Mouse (Mus musculus) neural tube, embryonic 13.5 days (tissue): ENCODE measurements at regions not wholly inside any gene's neighbourhood (a gene's known extent, or its start where the extent isn't known, plus 50 kb on each side); places are given as distances from the start of the nearest gene placed in this dataset.
A peak's percentile ranks its signal among the peaks of the same experiment; 100 is the strongest.

ENCODE experiments used
- ATAC-seq: fragments of 200-750 bp; cut with Nextera tagmentation; 2 replicates; pipeline ENCODE4 v1.8.0; 2017; ENCODE audit warnings: low read depth, mild to moderate bottlenecking, moderate TSS enrichment, moderate library complexity
- H3K27ac ChIP-seq: fragments of 300-500 bp; sonication (generic); replicated peaks from 2 replicates; pipeline ENCODE4 v1.5.1; 2015; ENCODE audit warnings: moderate library complexity, mild to moderate bottlenecking, inconsistent platforms
- H3K27me3 ChIP-seq: fragments of 300-500 bp; sonication (generic); 2 replicates; pipeline ENCODE4 v1.6.1; 2015; ENCODE audit warnings: mild to moderate bottlenecking, inconsistent platforms
- H3K36me3 ChIP-seq: fragments of 300-500 bp; sonication (generic); 2 replicates; pipeline ENCODE4 v1.6.1; 2015; ENCODE audit warnings: mild to moderate bottlenecking, inconsistent platforms
- H3K4me1 ChIP-seq: fragments of 300-500 bp; sonication (generic); replicated peaks from 2 replicates; pipeline ENCODE4 v1.6.1; 2015; ENCODE audit warnings: inconsistent platforms
- H3K4me2 ChIP-seq: fragments of 300-500 bp; sonication (generic); 2 replicates; pipeline ENCODE4 v1.6.1; 2015; ENCODE audit warnings: inconsistent platforms, mild to moderate bottlenecking, moderate library complexity
- H3K4me3 ChIP-seq: fragments of 300-500 bp; sonication (generic); 2 replicates; pipeline ENCODE4 v1.5.1; 2015; ENCODE audit warnings: mild to moderate bottlenecking, inconsistent platforms
- H3K9ac ChIP-seq: fragments of 300-500 bp; sonication (generic); 2 replicates; pipeline ENCODE4 v1.6.1; 2015; ENCODE audit warnings: moderate library complexity, mild to moderate bottlenecking, inconsistent platforms
- H3K9me3 ChIP-seq: fragments of 300-500 bp; sonication (generic); 2 replicates; pipeline ENCODE4 v1.6.1; 2016; ENCODE audit warnings: inconsistent platforms
- WGBS: fragments of 180-500 bp; shearing (Covaris S2); methylation state at CpG from one replicate; pipeline ENCODE4 v1.1.7; 2015; 5-methylcytosine and 5-hydroxymethylcytosine counted together

DNA sequence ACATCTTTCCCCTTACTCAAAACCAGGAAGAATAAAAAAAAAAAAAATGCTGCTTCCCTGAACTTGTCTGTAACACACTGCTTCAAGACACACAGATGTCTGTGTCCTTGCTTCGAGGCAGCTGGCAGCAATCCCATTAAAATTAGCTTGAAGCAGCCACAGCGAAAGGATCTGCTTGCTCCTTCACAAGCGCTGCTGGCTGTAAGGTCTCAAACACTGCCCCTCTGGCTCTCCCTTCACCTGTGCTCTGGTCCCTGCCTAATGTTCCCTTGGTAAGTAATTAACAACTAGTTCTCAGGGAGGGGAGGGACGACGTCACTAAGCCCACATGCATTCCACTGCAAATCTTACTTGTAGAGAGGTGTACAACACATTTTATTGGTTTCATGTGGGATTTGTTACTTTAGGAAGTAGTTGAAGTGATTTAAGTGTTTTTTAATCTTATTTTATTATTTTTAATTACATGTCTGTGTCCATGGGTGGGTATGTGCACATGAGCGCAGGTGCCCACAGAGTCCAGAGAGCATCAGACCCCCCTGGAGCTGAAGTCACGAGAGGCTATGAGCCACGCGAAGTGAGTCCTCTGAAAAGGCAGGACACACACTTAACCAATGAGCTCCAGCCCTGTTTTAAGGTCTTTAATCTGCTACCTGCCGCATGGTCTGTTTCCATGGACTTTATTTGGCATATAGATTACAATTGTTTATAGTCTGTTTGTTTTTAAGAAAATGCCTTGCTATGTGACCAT, 61.1 kb upstream of the Cers6 start:
- H3K4me3 ChIP-seq, result no peak overlapping the region
- H3K27me3 ChIP-seq, result no peaks in the 10 kb centered on the region
- no peak for ATAC-seq
- WGBS, result 71% methylated on average over 10 of the region's 10 CpGs
- no peaks in the 10 kb centered on the region for H3K9me3 ChIP-seq
- no peaks in the 10 kb centered on the region for H3K36me3 ChIP-seq
- peaks cover 11% of the 10 kb centered on the region for H3K4me1 ChIP-seq
- no peak overlapping the region for H3K9ac ChIP-seq
- H3K27ac ChIP-seq, result no peak overlapping the region
- H3K4me2 ChIP-seq, result no peak overlapping the region

DNA sequence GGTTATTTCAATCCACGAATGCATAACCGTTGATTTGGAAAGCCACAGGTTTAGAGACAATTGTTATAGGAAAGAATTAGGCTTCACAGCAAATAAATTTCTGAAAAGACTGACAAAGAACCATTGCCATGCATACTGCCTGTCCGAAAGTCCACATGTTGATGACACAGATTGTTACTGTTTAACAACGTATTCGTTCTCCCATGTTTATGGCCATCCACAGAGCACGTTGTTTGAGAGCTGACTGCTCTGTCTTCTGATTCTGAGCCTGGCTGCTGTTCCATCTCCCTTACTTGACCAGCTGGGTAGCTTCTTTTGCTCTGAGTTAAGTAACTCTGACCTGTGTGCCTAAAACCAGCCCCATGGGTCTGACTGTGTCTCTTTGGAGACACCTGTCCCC, 57.1 kb upstream of the Cers6 start:
- WGBS, result 75% methylated on average over 6 of the region's 6 CpGs
- no peak for ATAC-seq
- H3K4me3 ChIP-seq, result no peak overlapping the region

DNA sequence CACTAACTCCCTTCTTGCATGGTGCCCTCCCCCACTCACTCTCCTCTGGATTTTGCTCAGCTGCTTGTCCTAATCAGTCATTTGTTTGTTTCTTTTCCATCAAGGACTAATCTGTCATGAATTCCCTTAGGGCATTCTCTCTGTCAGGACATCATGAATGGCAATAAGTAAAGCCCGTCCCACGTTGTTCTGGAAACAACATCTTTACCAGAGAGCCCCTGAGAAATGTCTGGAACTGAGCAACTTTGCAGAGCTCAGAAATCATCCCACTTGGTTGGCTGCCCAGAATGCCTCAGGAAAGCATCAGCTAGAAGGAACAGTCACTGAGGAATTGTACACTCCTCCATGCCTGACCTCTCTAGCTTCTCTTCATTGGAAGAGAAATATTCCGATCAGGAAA, 55.4 kb upstream of the Cers6 start:
- Histone ChIP-seq H3K9ac (no peak overlapping the region), H3K36me3 (no peaks in the 10 kb centered on the region), H3K27me3 (no peaks in the 10 kb centered on the region), H3K27ac (peak overlapping the region; percentile 33; the same call in 1 of the 2 replicates), H3K4me1 (peaks cover 15% of the 10 kb centered on the region), H3K9me3 (no peaks in the 10 kb centered on the region), H3K4me3 (no peak overlapping the region), H3K4me2 (no peak overlapping the region)
- 28% methylated on average over 3 of the region's 3 CpGs for WGBS
- ATAC-seq, result no peak

More for the DNA sequence above, 57.1 kb upstream of the Cers6 start:
- no peak overlapping the region for H3K4me2 ChIP-seq
- H3K4me1 ChIP-seq, result peaks cover 22% of the 10 kb centered on the region
- no peak overlapping the region for H3K9ac ChIP-seq
- no peaks in the 10 kb centered on the region for H3K36me3 ChIP-seq
- no peaks in the 10 kb centered on the region for H3K9me3 ChIP-seq
- H3K27ac ChIP-seq, result no peak overlapping the region
- H3K27me3 ChIP-seq, result no peaks in the 10 kb centered on the region

DNA sequence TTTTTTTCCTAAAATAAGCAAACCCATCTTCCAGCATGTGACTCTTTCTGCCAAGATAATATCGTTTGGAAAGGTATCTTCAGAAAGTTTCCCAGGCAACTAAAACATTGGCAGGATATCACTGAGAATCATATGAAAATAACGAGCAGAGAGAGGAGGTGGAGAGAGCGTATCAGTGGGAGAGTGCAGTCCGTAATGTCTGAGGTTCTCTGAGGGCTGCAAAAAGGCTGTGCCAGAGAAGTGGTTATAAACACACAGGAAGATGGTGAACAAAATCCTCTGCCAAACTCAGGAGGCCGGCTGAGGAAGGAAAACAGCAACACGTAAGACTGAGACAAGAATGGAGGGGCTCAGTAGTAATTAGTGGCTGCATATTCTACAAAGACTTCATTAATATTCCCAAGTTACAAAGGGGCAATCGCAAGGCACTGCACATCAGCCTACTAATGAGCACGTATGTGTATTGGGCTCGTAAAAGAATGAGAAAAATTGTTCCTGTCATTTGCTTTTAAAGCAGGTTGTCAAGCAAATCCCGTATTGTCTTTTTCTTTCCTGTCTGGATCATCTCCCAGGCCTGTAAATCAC, 54.8 kb upstream of the Cers6 start:
- Histone ChIP-seq H3K4me2 (peak overlapping the region; percentile 13; the same call in 1 of the 2 replicates), H3K9me3 (no peaks in the 10 kb centered on the region), H3K4me1 (peaks cover 15% of the 10 kb centered on the region), H3K4me3 (no peak overlapping the region), H3K36me3 (no peaks in the 10 kb centered on the region), H3K9ac (no peak overlapping the region), H3K27ac (0 out of 2 replicates have a peak overlapping the region, but pooled peaks have one; percentile 33), H3K27me3 (no peaks in the 10 kb centered on the region)
- 36% methylated on average over 10 of the region's 10 CpGs for WGBS
- no peak for ATAC-seq
